Mouse (Mus musculus): ENCODE measurements around the gene Ube2e2.

DNA sequence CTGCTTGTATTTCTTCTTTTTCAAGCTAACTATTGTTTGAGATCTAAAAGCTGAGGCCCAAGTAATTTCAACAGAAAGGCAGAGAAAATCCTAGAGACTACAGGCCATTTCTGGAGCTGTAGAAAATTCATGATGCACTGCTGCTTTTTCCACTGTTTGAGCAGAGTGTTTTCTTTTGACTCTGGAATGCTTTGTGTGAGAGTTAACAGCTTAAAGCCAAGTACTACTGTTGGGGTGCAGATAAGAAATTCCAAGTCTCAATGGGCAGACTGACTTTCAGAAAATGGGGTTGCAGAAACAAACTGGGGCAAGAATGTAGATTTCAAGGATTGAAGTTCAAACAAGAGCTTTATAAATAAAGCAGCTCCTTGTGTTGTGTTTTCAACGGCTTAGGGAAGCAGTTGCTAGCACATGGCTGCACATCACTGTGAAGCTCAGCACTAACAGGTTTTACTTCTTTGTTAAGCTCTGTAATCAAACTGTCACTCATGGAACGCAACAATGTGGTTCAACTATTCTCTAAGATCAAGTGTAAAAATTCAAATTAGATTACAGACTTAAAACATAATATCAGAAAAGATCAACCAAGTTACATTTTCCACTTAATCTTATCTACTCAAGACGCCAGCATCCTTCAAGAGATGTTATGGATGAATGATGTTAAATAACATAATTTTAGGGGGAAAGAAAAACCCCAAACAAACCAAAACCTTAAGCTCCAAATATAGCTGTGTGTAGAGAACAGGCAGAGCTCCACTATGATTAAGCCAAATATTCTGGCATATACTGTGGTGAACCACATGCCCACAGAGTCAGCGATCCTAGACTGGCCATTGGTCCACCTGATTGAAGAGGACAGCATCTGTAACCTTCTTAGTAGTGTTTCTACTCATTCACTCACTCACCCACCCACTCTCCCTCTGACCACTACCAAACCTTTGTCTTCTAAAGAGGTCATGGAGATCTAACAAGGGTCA is 236.0 kb downstream of the Ube2e2 start:
- TF ChIP-seq ELF1 (IDR thresholded peaks at IDR 0.05; ENCODE audit: low read depth, low read length) (no peak), USF1 (IDR thresholded peaks at IDR 0.05; ENCODE audit: low read depth, low read length) (no peak), MAX (IDR thresholded peaks at IDR 0.05; ENCODE audit: low read length) (no peak)

Data from MEL (cell line).